Mouse (Mus musculus): ENCODE measurements around the gene Lum. TPM values are rescaled to one million over a fixed set of nuclear protein-coding genes. Genes with fewer than 3 reads are reported as not detected.

Gene Lum
- polyA plus RNA-seq, 2 experiments, result 18.2 to 28.5 TPM

- TF ChIP-seq CTCF (IDR thresholded peaks at IDR 0.05; ENCODE audit: low read depth), result no peak
- TF ChIP-seq EP300 (IDR thresholded peaks at IDR 0.05; ENCODE audit: low read depth), result no peak
These were observed 38.3 kb downstream of the Lum start for GRCm38 (mm10) chr10:97603256-97603655.

GRCm38 (mm10) chr10:97606579-97606978, 41.7 kb downstream of the Lum start, which contains the start of gene Kera:
TSS of gene Kera (plus strand) at chr10:97606879.
- DNase-seq (ENCODE audit: low read depth in 3 of 3, low spot score in 3 of 3), result no peak
- WGBS (ENCODE audit: insufficient replicate concordance), result 51% methylated on average over 2 of the region's 2 CpGs
- H3K4me1 ChIP-seq (replicated peaks; ENCODE audit: control insufficient read depth in 2 of 2, insufficient read depth in 2 of 2, low read length in 1 of 2), result no peaks in the 10 kb centered on the region
- H3K36me3 ChIP-seq (replicated peaks; ENCODE audit: control insufficient read depth, insufficient read depth, low read depth), result no peaks in the 10 kb centered on the region
- no peak for ATAC-seq (ENCODE audit: insufficient read depth)
- TF ChIP-seq CTCF (IDR thresholded peaks at IDR 0.05; ENCODE audit: low read depth) (no peak), EP300 (IDR thresholded peaks at IDR 0.05; ENCODE audit: low read depth) (no peak)
- no peak within 1 kb of the TSS for H3K4me2 ChIP-seq (ENCODE audit: low read depth)
- H3K9me3 ChIP-seq (ENCODE audit: control insufficient read depth, low read length), result no peaks in the 10 kb centered on the region
- H3K9ac ChIP-seq (replicated peaks), result no peak within 1 kb of the TSS
- H3K27me3 ChIP-seq (ENCODE audit: control insufficient read depth, insufficient read depth, low read length), result no peaks in the 10 kb centered on the region
- no peak within 1 kb of the TSS for H3K27ac ChIP-seq
- no peak within 1 kb of the TSS for H3K4me3 ChIP-seq (ENCODE audit: insufficient read depth in 1 of 2, low read depth in 2 of 2, low read length in 2 of 2)

More at GRCm38 (mm10) chr10:97603256-97603655, 38.3 kb downstream of the Lum start:
- H3K4me1 ChIP-seq (replicated peaks; ENCODE audit: control insufficient read depth in 2 of 2, insufficient read depth in 2 of 2, low read length in 1 of 2), result no peaks in the 10 kb centered on the region
- H3K4me3 ChIP-seq (ENCODE audit: insufficient read depth in 1 of 2, low read depth in 2 of 2, low read length in 2 of 2), result no peak overlapping the region
- H3K9ac ChIP-seq (replicated peaks), result no peak overlapping the region
- no peaks in the 10 kb centered on the region for H3K27me3 ChIP-seq (ENCODE audit: control insufficient read depth, insufficient read depth, low read length)
- no peaks in the 10 kb centered on the region for H3K9me3 ChIP-seq (ENCODE audit: control insufficient read depth, low read length)
- H3K36me3 ChIP-seq (replicated peaks; ENCODE audit: control insufficient read depth, insufficient read depth, low read depth), result no peaks in the 10 kb centered on the region
- no peak overlapping the region for H3K27ac ChIP-seq
- DNase-seq (ENCODE audit: low read depth in 3 of 3, low spot score in 3 of 3) (no peak), ATAC-seq (ENCODE audit: insufficient read depth) (no peak)
- no peak overlapping the region for H3K4me2 ChIP-seq (ENCODE audit: low read depth)

Other genes with a start within 250 kb of the Lum start
- 26.9 and 30.8 TPM in 2 replicates for gene Dcn, start 85.5 kb upstream of the Lum start, polyA plus RNA-seq (2012; rRNA removed)
- gene Dcn, start 85.5 kb upstream of the Lum start, polyA plus RNA-seq (2014; fragmentation: Nextera tagmentation; extraction: Ambion mirVana), result 44.4 and 44.8 TPM in 2 replicates
- gene Kera, start 41.8 kb downstream of the Lum start, polyA plus RNA-seq (2012; rRNA removed), result 0.03 TPM in 1 of 2 replicates, not detected in the other
- gene Kera, start 41.8 kb downstream of the Lum start, polyA plus RNA-seq (2014; fragmentation: Nextera tagmentation; extraction: Ambion mirVana), result not detected in 2 replicates
- gene Epyc, start 78.9 kb downstream of the Lum start, polyA plus RNA-seq (2012; rRNA removed), result not detected in 2 replicates
- gene Epyc, start 78.9 kb downstream of the Lum start, polyA plus RNA-seq (2014; fragmentation: Nextera tagmentation; extraction: Ambion mirVana), result not detected in 2 replicates
- gene Ccer1, start 127.9 kb downstream of the Lum start, polyA plus RNA-seq (2012; rRNA removed), result not detected in 2 replicates
- gene Ccer1, start 127.9 kb downstream of the Lum start, polyA plus RNA-seq (2014; fragmentation: Nextera tagmentation; extraction: Ambion mirVana), result not detected in 2 replicates
- gene C030005K15Rik, start 161.6 kb downstream of the Lum start, polyA plus RNA-seq (2012; rRNA removed), result not detected in 2 replicates
- gene C030005K15Rik, start 161.6 kb downstream of the Lum start, polyA plus RNA-seq (2014; fragmentation: Nextera tagmentation; extraction: Ambion mirVana), result not detected in 2 replicates

Measured in liver, embryonic 14.5 days (tissue).